Mouse (Mus musculus): ENCODE data around the gene Atp11b. TPM values are rescaled to one million over a fixed set of nuclear protein-coding genes. Genes with fewer than 3 reads are reported as not detected.

Atp11b gene
- polyA plus RNA-seq, 1 experiment from 2014 or later = 18.0 TPM

DNA sequence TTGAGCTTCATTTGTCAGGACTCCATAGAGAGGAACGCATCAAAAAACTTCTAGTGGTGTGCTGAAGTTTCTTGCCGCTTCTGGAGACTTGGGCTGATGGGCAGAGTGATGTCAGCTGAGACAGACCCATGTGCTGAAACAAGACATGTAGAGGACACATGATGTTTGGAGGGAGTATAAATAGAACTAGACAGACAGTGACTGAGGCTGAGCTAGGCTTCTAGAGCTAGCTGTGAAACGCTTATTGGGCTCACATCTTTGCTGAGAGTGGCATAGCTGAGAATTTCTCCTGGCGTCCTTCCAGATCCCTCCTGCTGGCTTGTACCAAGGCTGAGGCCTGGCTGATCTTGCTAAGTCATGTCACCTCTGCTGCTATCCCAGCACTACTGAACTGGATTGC is 19.4 kb upstream of the Atp11b start:
- no peak overlapping the region for H3K4me3 ChIP-seq (ENCODE audit: low read depth, low read length)
- DNase-seq (ENCODE audit: low spot score) = no peak
- H3K4me1 ChIP-seq (ENCODE audit: insufficient read depth, low read depth, low read length) = no peaks in the 10 kb centered on the region
- no peak for ATAC-seq
- no peak for TF ChIP-seq EP300 (IDR thresholded peaks at IDR 0.05)
- TF ChIP-seq CTCF (IDR thresholded peaks at IDR 0.05) = no peak
- H3K27me3 ChIP-seq (replicated peaks; ENCODE audit: insufficient read depth, low read length) = no peaks in the 10 kb centered on the region
- no peak overlapping the region for H3K4me2 ChIP-seq (replicated peaks; ENCODE audit: low read depth, low read length)
- H3K36me3 ChIP-seq (ENCODE audit: insufficient read depth, low read length) = no peaks in the 10 kb centered on the region
- no peak overlapping the region for H3K9ac ChIP-seq (replicated peaks; ENCODE audit: low read depth)
- WGBS = 71% methylated on average over 4 of the region's 4 CpGs
- no peaks in the 10 kb centered on the region for H3K9me3 ChIP-seq (ENCODE audit: low read length)
- no peak overlapping the region for H3K27ac ChIP-seq (ENCODE audit: low read length)

DNA sequence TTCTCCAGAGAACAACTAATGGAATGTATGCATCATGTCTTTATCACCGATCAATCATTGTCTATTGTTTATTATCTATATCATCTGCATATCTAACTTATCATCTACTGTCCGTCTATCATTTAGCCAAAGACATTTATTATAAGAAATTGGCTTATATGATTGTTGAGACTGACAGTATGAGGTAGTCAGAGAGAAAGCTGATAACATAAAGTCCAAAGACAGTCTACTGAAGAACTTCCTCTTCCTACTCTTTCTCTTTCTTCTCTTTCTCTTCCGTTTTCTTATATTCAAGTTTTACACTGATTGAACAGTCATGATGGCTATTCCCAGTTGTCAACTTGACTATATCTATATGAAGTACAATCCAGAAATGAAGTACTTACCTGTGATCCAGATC is 15.8 kb upstream of the Atp11b start:
- TF ChIP-seq EP300 (IDR thresholded peaks at IDR 0.05) (no peak), CTCF (IDR thresholded peaks at IDR 0.05) (no peak)
- Histone ChIP-seq H3K27me3 (replicated peaks; ENCODE audit: insufficient read depth, low read length) (no peaks in the 10 kb centered on the region), H3K4me1 (ENCODE audit: insufficient read depth, low read depth, low read length) (no peaks in the 10 kb centered on the region), H3K4me2 (replicated peaks; ENCODE audit: low read depth, low read length) (no peak overlapping the region), H3K36me3 (ENCODE audit: insufficient read depth, low read length) (no peaks in the 10 kb centered on the region), H3K9ac (replicated peaks; ENCODE audit: low read depth) (no peak overlapping the region), H3K9me3 (ENCODE audit: low read length) (no peaks in the 10 kb centered on the region), H3K4me3 (ENCODE audit: low read depth, low read length) (no peak overlapping the region), H3K27ac (ENCODE audit: low read length) (no peak overlapping the region)
- 88% methylated on average over 3 of the region's 3 CpGs for WGBS
- DNase-seq (ENCODE audit: low spot score) (no peak), ATAC-seq (no peak)

DNA sequence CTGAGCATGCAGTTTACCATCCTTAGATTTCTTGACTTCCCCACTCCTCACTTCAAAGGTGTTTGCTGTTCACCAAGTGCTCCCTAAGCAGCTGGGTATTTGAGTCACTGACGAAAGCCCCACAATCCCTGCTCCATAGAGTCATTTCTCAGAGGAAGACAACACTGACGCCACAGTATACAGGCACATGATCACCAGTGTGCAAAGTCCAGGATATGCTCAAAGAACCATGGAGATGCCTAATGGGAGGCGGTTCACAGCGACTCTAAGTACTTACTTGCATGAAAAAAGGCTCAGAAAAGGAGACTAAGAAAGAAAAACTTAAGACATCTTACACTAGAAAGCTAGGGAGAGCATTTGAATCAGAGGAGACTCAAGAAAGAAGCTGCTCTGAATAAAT is 8.9 kb upstream of the Atp11b start:
- Histone ChIP-seq H3K27ac (ENCODE audit: low read length) (no peak overlapping the region), H3K9me3 (ENCODE audit: low read length) (no peaks in the 10 kb centered on the region), H3K27me3 (replicated peaks; ENCODE audit: insufficient read depth, low read length) (no peaks in the 10 kb centered on the region), H3K4me3 (ENCODE audit: low read depth, low read length) (no peak overlapping the region), H3K36me3 (ENCODE audit: insufficient read depth, low read length) (no peaks in the 10 kb centered on the region), H3K4me2 (replicated peaks; ENCODE audit: low read depth, low read length) (no peak overlapping the region), H3K4me1 (ENCODE audit: insufficient read depth, low read depth, low read length) (no peaks in the 10 kb centered on the region), H3K9ac (replicated peaks; ENCODE audit: low read depth) (no peak overlapping the region)
- no peak for DNase-seq (ENCODE audit: low spot score)
- no peak for ATAC-seq
- TF ChIP-seq CTCF (IDR thresholded peaks at IDR 0.05) = no peak
- no peak for TF ChIP-seq EP300 (IDR thresholded peaks at IDR 0.05)
- WGBS = 45% methylated on average over 4 of the region's 4 CpGs

DNA sequence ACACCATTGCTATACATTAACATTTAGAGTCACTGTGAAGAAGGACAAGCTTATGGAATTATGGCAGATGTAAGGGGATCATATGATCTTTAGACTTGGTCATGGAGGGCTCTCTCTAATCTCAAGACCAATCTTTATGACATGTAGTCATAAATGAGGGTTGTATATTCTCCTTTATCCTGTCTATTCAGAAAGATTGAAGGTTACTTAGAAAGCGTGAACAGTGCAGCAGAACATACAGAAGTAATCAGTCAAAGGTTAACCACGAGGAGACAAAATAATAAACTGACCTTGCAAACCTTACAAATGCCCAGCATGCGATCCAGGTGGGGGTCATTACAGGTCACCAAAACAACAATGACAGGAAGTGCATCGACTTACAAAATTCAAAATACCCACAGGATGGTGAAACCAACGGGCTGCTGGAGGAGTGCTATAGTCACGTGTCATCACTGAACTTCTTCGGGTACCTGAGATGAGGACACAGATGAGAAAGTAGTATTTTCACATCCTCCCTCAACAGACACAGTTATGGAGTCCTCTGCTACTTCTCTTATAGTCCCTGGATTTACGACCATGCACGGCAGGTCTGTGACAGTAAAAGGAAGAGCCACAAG is 7.0 kb upstream of the Atp11b start:
- no peak for TF ChIP-seq EP300 (IDR thresholded peaks at IDR 0.05)
- no peak for TF ChIP-seq CTCF (IDR thresholded peaks at IDR 0.05)
- Histone ChIP-seq H3K27me3 (replicated peaks; ENCODE audit: insufficient read depth, low read length) (no peaks in the 10 kb centered on the region), H3K27ac (ENCODE audit: low read length) (no peak overlapping the region), H3K4me2 (replicated peaks; ENCODE audit: low read depth, low read length) (no peak overlapping the region), H3K36me3 (ENCODE audit: insufficient read depth, low read length) (no peaks in the 10 kb centered on the region), H3K4me1 (ENCODE audit: insufficient read depth, low read depth, low read length) (no peaks in the 10 kb centered on the region), H3K4me3 (ENCODE audit: low read depth, low read length) (no peak overlapping the region), H3K9me3 (ENCODE audit: low read length) (no peaks in the 10 kb centered on the region), H3K9ac (replicated peaks; ENCODE audit: low read depth) (no peak overlapping the region)
- 54% methylated on average over 9 of the region's 9 CpGs for WGBS
- ATAC-seq (no peak), DNase-seq (ENCODE audit: low spot score) (no peak)

DNA sequence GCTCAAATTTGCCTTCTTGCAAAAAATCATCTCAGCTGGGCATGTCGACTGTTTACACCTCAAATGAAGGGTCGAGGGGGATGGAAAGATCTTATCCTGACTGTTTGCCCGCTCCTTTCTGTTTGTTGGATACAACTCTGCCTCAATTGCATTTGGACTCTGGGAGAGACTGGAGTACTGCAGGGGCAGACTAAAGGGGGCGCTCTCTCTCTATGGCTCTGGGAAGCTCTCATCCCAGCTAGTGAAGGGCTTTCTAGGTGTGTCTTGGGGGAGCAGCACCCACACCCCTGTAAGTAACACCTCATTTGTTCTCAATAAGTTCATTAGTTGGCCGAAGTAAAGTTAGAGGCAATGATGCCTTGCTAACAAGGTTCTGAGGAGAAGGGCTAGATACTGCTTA is 3.6 kb upstream of the Atp11b start:
- Histone ChIP-seq H3K4me1 (ENCODE audit: insufficient read depth, low read depth, low read length) (no peaks in the 10 kb centered on the region), H3K27me3 (replicated peaks; ENCODE audit: insufficient read depth, low read length) (no peaks in the 10 kb centered on the region), H3K36me3 (ENCODE audit: insufficient read depth, low read length) (no peaks in the 10 kb centered on the region), H3K4me3 (ENCODE audit: low read depth, low read length) (no peak overlapping the region), H3K27ac (ENCODE audit: low read length) (no peak overlapping the region), H3K9ac (replicated peaks; ENCODE audit: low read depth) (no peak overlapping the region), H3K9me3 (ENCODE audit: low read length) (no peaks in the 10 kb centered on the region), H3K4me2 (replicated peaks; ENCODE audit: low read depth, low read length) (no peak overlapping the region)
- TF ChIP-seq EP300 (IDR thresholded peaks at IDR 0.05) = no peak
- TF ChIP-seq CTCF (IDR thresholded peaks at IDR 0.05) = peak; percentile 56
- DNase-seq (ENCODE audit: low spot score) (peak; percentile 33), ATAC-seq (no peak)
- 56% methylated on average over 5 of the region's 5 CpGs for WGBS

DNA sequence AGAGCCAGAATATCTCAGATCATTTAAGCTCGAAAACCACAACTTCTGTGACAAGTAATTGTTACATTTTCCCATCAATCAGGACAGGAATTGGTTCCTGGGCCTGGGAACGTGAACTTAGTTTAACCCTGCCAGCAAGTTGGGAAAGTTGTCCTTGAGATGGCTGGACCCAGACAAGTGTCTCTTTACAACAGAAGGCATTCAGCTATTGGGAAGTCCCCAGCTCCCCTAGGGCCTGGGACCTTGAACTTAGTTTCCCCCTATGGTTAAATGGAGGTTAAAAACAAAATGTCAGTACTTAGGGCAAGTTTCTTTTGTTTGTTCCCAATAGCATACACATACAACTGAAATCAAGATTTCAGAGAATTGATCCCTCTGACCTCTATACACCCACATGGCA is 2.2 kb upstream of the Atp11b start:
- ATAC-seq = no peak
- no peaks in the 10 kb centered on the region for H3K27me3 ChIP-seq (replicated peaks; ENCODE audit: insufficient read depth, low read length)
- TF ChIP-seq EP300 (IDR thresholded peaks at IDR 0.05) (no peak), CTCF (IDR thresholded peaks at IDR 0.05) (no peak)

DNA sequence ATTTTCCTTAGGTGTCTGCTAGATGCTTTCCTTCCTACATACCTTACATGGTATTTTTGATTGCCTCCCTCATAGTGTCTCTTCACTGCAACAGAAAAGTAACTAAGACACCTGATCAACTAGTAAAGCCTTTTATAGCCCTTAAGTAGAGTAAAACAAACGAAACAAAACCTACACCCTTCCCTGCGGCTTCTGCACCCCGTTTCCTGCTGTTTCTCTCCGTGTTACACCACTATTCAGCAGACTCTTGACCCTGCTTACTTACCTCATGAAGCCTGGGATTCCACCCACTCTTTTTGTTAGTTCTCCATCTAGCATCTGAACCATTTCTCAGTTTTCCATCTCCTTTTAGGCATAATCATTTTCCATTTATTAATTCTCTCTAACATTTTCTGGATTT is 8.8 kb downstream of the Atp11b start:
- Histone ChIP-seq H3K36me3 (ENCODE audit: insufficient read depth, low read length) (no peaks in the 10 kb centered on the region), H3K27ac (ENCODE audit: low read length) (no peak overlapping the region), H3K4me2 (replicated peaks; ENCODE audit: low read depth, low read length) (no peak overlapping the region), H3K27me3 (replicated peaks; ENCODE audit: insufficient read depth, low read length) (no peaks in the 10 kb centered on the region), H3K9me3 (ENCODE audit: low read length) (no peaks in the 10 kb centered on the region), H3K4me1 (ENCODE audit: insufficient read depth, low read depth, low read length) (no peaks in the 10 kb centered on the region), H3K4me3 (ENCODE audit: low read depth, low read length) (no peak overlapping the region), H3K9ac (replicated peaks; ENCODE audit: low read depth) (no peak overlapping the region)
- ATAC-seq (no peak), DNase-seq (ENCODE audit: low spot score) (no peak)
- TF ChIP-seq EP300 (IDR thresholded peaks at IDR 0.05) = no peak
- WGBS = 38% methylated on average over 4 of the region's 4 CpGs

More for the DNA sequence above, 2.2 kb upstream of the Atp11b start:
- no peaks in the 10 kb centered on the region for H3K4me1 ChIP-seq (ENCODE audit: insufficient read depth, low read depth, low read length)
- H3K4me3 ChIP-seq (ENCODE audit: low read depth, low read length) = no peak overlapping the region
- no peak overlapping the region for H3K4me2 ChIP-seq (replicated peaks; ENCODE audit: low read depth, low read length)
- H3K36me3 ChIP-seq (ENCODE audit: insufficient read depth, low read length) = no peaks in the 10 kb centered on the region
- WGBS = 38% methylated on average over 2 of the region's 2 CpGs
- no peak overlapping the region for H3K9ac ChIP-seq (replicated peaks; ENCODE audit: low read depth)
- DNase-seq (ENCODE audit: low spot score) = no peak
- H3K9me3 ChIP-seq (ENCODE audit: low read length) = no peaks in the 10 kb centered on the region
- H3K27ac ChIP-seq (ENCODE audit: low read length) = no peak overlapping the region

All from lung, postnatal 0 days (tissue).